In the genomic region with DNA sequence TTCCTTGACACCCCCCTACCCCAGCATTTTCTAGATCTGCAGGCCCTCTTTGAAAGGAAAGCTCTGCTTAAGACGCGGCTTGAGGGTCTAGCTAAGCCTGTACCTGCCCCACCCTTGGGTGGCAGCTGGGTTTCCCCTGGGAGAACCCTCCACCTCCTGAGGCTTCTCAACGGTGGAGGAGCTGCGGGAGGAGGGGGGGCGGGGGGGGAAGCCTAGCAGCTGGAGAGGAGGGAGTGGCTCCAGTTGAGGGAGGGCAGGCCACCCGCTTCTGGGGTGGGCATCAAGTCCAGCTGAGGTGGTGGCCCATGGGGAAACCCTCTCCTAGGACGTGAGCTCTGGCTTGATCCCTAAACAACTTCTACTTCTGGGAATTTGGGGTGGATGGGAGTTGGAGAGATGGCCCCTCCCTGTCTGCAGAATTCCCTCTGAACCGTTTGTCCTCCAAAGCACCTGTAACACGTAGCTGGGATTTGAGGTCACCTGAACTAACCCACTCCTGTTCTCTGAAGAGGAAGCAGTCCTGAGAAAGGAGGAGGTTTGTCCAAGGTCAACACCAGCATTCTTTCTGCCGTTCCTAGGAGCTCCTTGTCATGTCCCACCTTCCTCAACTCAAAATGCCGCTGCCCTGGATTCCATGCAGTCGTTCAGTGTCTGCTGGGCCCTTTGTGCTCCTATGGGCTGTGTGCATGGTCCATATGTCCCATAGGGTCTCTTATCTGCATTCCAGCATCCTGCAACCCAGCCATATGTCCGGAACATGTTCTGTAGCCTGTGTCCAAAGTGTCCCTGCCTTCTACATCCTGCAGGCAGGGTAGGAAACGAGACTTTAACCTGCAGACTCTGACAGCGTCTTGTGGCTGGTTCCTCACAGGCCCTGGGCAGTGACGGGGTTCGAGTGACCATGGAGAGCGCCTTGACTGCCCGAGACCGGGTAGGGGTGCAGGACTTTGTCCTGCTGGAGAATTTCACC, we compare ENCODE assay signal across 8 mouse cellular contexts. TPM values are rescaled to one million over a fixed set of nuclear protein-coding genes. Genes with fewer than 3 reads are reported as not detected.
DNase-seq lines count a peak whose midpoint lies in the region; ATAC-seq and TF ChIP-seq lines count a peak whose summit lies in the region.

No protein-coding gene starts in this region.

- H3K36me3 ChIP-seq in hindbrain, embryonic 10.5 days = peaks cover 31% of the 10 kb centered on the region
- H3K36me3 ChIP-seq in liver, postnatal 0 days (replicated peaks; ENCODE audit: insufficient read depth, low read length) = peaks cover 42% of the 10 kb centered on the region

- DNase-seq in adrenal gland, adult (ENCODE audit: inconsistent age in 2 of 2, low spot score in 1 of 2) = peak; percentile 34 to 65
- no peak for DNase-seq in adrenal gland, postnatal 14 days
- peak; percentile 22 for DNase-seq in Muller cell, postnatal 12 days (ENCODE audit: inconsistent ontology term)
- DNase-seq in hindbrain, embryonic 10.5 days (ENCODE audit: low spot score) = no peak
- DNase-seq in liver, postnatal 0 days = peak; percentile 50
- peak; percentile 40 to 60 for DNase-seq in spleen, postnatal 4 days (ENCODE audit: low spot score in 2 of 2)
- DNase-seq in right cerebral cortex, postnatal 36 days (ENCODE audit: low spot score in 2 of 2) = no peak
- no peak for DNase-seq in cerebellum, adult 11-12 months

- H3K9ac ChIP-seq in liver, postnatal 0 days (replicated peaks) = peak overlapping the region; percentile 90

- peaks cover 52% of the 10 kb centered on the region for H3K27me3 ChIP-seq in hindbrain, embryonic 10.5 days (ENCODE audit: insufficient read depth, poor library complexity, severe bottlenecking)
- no peaks in the 10 kb centered on the region for H3K27me3 ChIP-seq in liver, postnatal 0 days (ENCODE audit: insufficient read depth, low read length)

- H3K27ac ChIP-seq in hindbrain, embryonic 10.5 days = peak overlapping the region; percentile 90; the same call in 1 of the 2 replicates
- H3K27ac ChIP-seq in liver, postnatal 0 days (ENCODE audit: low read depth) = peak overlapping the region; percentile 96

- H3K4me2 ChIP-seq in liver, postnatal 0 days (ENCODE audit: low read depth, low read length) = peak overlapping the region; percentile 99

- TF ChIP-seq EP300 in liver, postnatal 0 days (IDR thresholded peaks at IDR 0.05; ENCODE audit: low read depth) = no peak

- TF ChIP-seq CTCF in liver, postnatal 0 days (IDR thresholded peaks at IDR 0.05; ENCODE audit: low read depth) = no peak

- H3K4me1 ChIP-seq in hindbrain, embryonic 10.5 days (replicated peaks) = peaks cover 53% of the 10 kb centered on the region
- peaks cover 57% of the 10 kb centered on the region for H3K4me1 ChIP-seq in liver, postnatal 0 days (ENCODE audit: insufficient read depth)

- peak overlapping the region; percentile 77 for H3K4me3 ChIP-seq in hindbrain, embryonic 10.5 days
- peak overlapping the region; percentile 76 for H3K4me3 ChIP-seq in liver, postnatal 0 days (ENCODE audit: low read depth, low read length)

- 65% methylated on average over 19 of the region's 20 CpGs for WGBS in hindbrain, embryonic 10.5 days
- 62% methylated on average over 18 of the region's 20 CpGs for WGBS in liver, postnatal 0 days (ENCODE audit: insufficient replicate concordance)

- no peak for ATAC-seq in liver, postnatal 0 days

- no peaks in the 10 kb centered on the region for H3K9me3 ChIP-seq in hindbrain, embryonic 10.5 days
- no peaks in the 10 kb centered on the region for H3K9me3 ChIP-seq in liver, postnatal 0 days (ENCODE audit: low read length)

RNA-seq across cellular contexts. Expression of a gene that starts 6.6 kb away (rescaled TPM):
- total RNA-seq in adrenal gland, postnatal 14 days (2021) = 148 and 155 TPM in 2 replicates
- 16.4 and 19.0 TPM in 2 replicates for polyA plus RNA-seq in hindbrain, embryonic 10.5 days (2016; fragmentation: Nextera tagmentation; extraction: Ambion mirVana)
- 19.4 and 22.4 TPM in 2 replicates for polyA plus RNA-seq in liver, postnatal 0 days (2015; fragmentation: Nextera tagmentation; extraction: Ambion mirVana)

RNA-seq across cellular contexts. Expression of a gene that starts 22.2 kb away (rescaled TPM):
- 100 and 101 TPM in 2 replicates for total RNA-seq in adrenal gland, postnatal 14 days (2021)
- 107 and 122 TPM in 2 replicates for polyA plus RNA-seq in hindbrain, embryonic 10.5 days (2016; fragmentation: Nextera tagmentation; extraction: Ambion mirVana)
- 35.0 and 36.0 TPM in 2 replicates for polyA plus RNA-seq in liver, postnatal 0 days (2015; fragmentation: Nextera tagmentation; extraction: Ambion mirVana)

RNA-seq across cellular contexts. Expression of a gene that starts 26.1 kb away (rescaled TPM):
- 32.3 and 41.8 TPM in 2 replicates for total RNA-seq in adrenal gland, postnatal 14 days (2021)
- polyA plus RNA-seq in hindbrain, embryonic 10.5 days (2016; fragmentation: Nextera tagmentation; extraction: Ambion mirVana) = 20.6 and 24.9 TPM in 2 replicates
- 16.7 TPM in 2 replicates for polyA plus RNA-seq in liver, postnatal 0 days (2015; fragmentation: Nextera tagmentation; extraction: Ambion mirVana)

Comparison
In these comparisons a context has a peak if more than half of its experiments do, and no peak if none do; other contexts are left out.
1. DNase-seq: peak in adrenal gland, adult (2 of 2), Muller cell, postnatal 12 days (single experiment), liver, postnatal 0 days (single experiment) and spleen, postnatal 4 days (2 of 2); none in adrenal gland, postnatal 14 days (single experiment), hindbrain, embryonic 10.5 days (single experiment), right cerebral cortex, postnatal 36 days (0 of 2) and cerebellum, adult 11-12 months (single experiment).